Mouse (Mus musculus): ENCODE results near the gene Ogt.

DNA sequence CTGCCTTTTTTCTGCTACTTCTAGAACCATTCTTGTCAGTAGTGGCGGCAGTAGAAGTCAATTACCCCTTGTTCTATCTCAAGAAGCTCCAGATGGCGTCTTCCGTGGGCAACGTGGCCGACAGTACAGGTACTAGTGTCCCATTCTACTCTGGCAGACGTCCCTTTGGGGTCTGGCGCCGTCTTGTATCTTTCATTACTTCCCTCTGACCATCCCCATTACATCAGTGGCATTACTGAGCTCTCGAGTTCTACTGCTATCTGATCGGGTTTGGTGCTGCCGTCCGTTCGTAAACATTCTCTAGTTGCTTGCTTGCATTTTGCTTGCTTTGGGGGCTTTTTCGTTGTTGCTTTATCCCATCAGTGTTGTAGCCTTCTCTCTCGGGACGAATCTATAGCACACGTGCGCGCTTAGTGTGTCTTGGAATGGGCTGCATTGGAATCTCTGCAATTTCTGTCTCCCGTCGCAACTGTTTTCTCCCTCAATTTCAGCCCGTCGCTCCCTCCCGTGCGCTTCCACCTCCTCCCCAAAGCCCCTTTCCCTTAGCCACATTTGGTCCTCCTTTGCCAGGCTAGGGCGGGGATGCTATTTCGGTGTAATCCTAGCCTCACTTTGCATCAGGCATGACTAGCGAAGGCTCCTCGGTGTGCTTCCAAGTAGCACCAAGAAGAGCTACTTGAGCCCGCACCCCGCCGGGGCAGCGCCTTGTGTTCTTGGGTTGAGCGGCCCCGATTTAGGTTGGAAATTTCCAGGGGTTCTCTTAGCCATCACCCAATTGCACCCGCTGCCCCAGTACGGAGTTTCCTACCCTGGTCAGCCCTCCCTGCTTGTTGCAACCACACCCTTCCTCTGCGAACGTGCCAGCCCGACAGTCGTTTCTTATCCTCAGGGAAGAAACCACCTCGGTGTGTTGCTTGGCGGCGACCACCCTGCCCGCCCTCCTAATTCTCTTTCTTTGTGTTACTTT, 617 bp downstream of the Ogt start:
- TF ChIP-seq CTCF (IDR thresholded peaks at IDR 0.05; ENCODE audit: low read depth), result no peak
- no peak for TF ChIP-seq EP300 (IDR thresholded peaks at IDR 0.05; ENCODE audit: low read depth)
